Comparison of ENCODE assay signal across 17 mouse cellular contexts in genomic region chr7:99193926-99194325, GRCm38 (mm10). TPM values are rescaled to one million over a fixed set of nuclear protein-coding genes. Genes with fewer than 3 reads are reported as not detected.
"Had no signal": no experiment of that assay in that cellular context is flagged by ENCODE, and none has a peak within 500 bp of the region (broad histone marks: within the 10 kb centered on the region; RNA-seq: fewer than 3 reads in every experiment).

No protein-coding gene starts in this region.

- H3K9me3 ChIP-seq: neural tube, embryonic 15.5 days; stomach, embryonic 15.5 days had no signal

- H3K4me1 ChIP-seq: neural tube, embryonic 15.5 days; stomach, embryonic 15.5 days had no signal

- H3K4me3 ChIP-seq: neural tube, embryonic 15.5 days; stomach, embryonic 15.5 days had no signal

- DNase-seq: retina, postnatal 1 day; right cerebral cortex, adult 18-20 months; right cerebral cortex, postnatal 14 days; right cerebral cortex, postnatal 25 days; right cerebral cortex, postnatal 4 days; spleen, adult 18-20 months; thymus, adult 18-20 months; thymus, adult 2 months; thymus, postnatal 14 days; thymus, postnatal 25 days; thymus, postnatal 36 days; thymus, postnatal 4 days had no signal

- H3K4me2 ChIP-seq: neural tube, embryonic 15.5 days; stomach, embryonic 15.5 days had no signal

- H3K9ac ChIP-seq: neural tube, embryonic 15.5 days; stomach, embryonic 15.5 days had no signal

- H3K27ac ChIP-seq: neural tube, embryonic 15.5 days; stomach, embryonic 15.5 days; stomach, postnatal 0 days had no signal

- H3K27me3 ChIP-seq: neural tube, embryonic 15.5 days; stomach, embryonic 15.5 days had no signal

- H3K36me3 ChIP-seq: neural tube, embryonic 15.5 days; stomach, embryonic 15.5 days had no signal

RNA-seq across cellular contexts. Expression of gene Mogat2, which starts 44.5 kb away (rescaled TPM):
- total RNA-seq: neutrophil, adult 5-6 weeks had no signal
- polyA plus RNA-seq: testis, adult 2 months had no signal
